Mouse (Mus musculus) spleen, adult 2 months (tissue): Measurements from ENCODE around the gene Xpo4. TPM values are rescaled to one million over a fixed set of nuclear protein-coding genes. Genes with fewer than 3 reads are reported as not detected.

Experiments used
- DNase-seq, 2 experiments: peaks; one replicate each; pipeline versions ENCODE4 v3.0.0 to v3.0.0-alpha.2; 2012 to 2021; ENCODE audit warnings: low spot score in 2 of 2, low read depth in 1 of 2
- H3K27ac ChIP-seq: fragments of 200-500 bp; 2 replicates; pipeline ENCODE4 v1.5.1; 2012; ENCODE audit warnings: low read length, inconsistent platforms; ENCODE audit not compliant: insufficient read depth
- H3K27me3 ChIP-seq: fragments of 200-500 bp; 2 replicates; pipeline ENCODE4 v1.6.1; 2012; ENCODE audit warnings: mild to moderate bottlenecking, moderate library complexity, low read length, inconsistent platforms; ENCODE audit not compliant: control insufficient read depth, insufficient read depth
- H3K36me3 ChIP-seq: fragments of 200-500 bp; 2 replicates; pipeline ENCODE4 v1.6.1; 2012; ENCODE audit warnings: mild to moderate bottlenecking, low read length, inconsistent platforms; ENCODE audit not compliant: control insufficient read depth, insufficient read depth
- H3K4me1 ChIP-seq: fragments of 200-500 bp; 2 replicates; pipeline ENCODE4 v1.6.1; 2011; ENCODE audit warnings: inconsistent platforms; ENCODE audit not compliant: control insufficient read depth, insufficient read depth, insufficient read length
- H3K4me3 ChIP-seq: fragments of 200-500 bp; 2 replicates; pipeline ENCODE4 v1.5.1; 2011; ENCODE audit warnings: mild to moderate bottlenecking, inconsistent platforms; ENCODE audit not compliant: insufficient read depth, insufficient read length; ENCODE audit errors: extremely low read depth
- CTCF ChIP-seq: fragments of 200-500 bp; IDR thresholded peaks from 2 replicates; pipeline ENCODE4 v1.5.1; 2011; ENCODE audit warnings: mild to moderate bottlenecking, inconsistent platforms; ENCODE audit not compliant: insufficient read depth, insufficient read length, insufficient replicate concordance; ENCODE audit errors: extremely low read depth
- POLR2A ChIP-seq: fragments of 200-500 bp; IDR thresholded peaks from 2 replicates; pipeline ENCODE4 v1.6.1; 2011; ENCODE audit warnings: low read depth, low read length, inconsistent platforms
- WGBS: fragments of 180-500 bp; shearing (Covaris S2); methylation state at CpG from one replicate; pipeline ENCODE4 v1.1.7; 2018; 5-methylcytosine and 5-hydroxymethylcytosine counted together
- polyA plus RNA-seq: library from polyadenylated mRNA; depleted of rRNA; stranded (reverse); fragments of >200 nt; gene quantifications from 2 replicates; pipeline ENCODE4 v1.2.3, GENCODE M21; 2012; rRNA removed

Xpo4 gene
- polyA plus RNA-seq, 1 experiment, result 2.4 TPM

DNA sequence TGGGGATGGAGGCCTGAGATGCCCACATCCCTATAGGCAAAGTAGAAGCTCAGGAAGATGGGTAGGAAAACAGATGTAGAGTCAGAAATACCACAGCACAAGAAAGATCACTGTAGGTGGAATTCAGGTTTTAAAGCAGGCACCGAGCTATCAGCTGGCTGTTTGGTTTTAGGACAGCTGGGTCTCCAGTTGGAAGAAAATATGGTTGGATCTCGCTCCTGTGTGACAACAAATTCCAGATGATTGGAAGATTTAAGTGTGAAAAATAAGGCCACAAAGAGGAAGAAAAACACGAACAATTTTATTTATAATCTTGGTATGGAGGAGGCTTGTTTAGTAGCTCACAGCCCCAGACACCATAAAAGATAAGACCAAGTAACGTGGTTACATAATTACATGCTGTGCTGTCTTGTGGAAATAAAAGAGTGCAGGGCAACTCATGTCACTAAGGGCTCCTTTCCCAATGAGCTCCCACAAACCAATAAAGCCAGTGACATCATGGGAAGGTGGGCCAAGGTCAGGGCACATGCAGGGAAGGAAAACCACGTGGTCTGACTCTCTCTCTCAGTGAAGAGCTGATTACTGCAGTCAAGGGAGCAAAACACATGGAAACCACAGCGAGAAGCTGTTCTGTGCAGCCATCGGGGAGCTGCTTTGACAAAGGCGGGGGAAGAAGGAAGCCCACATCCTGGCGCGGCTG, 136.0 kb downstream of the Xpo4 start:
- Histone ChIP-seq H3K36me3 (no peaks in the 10 kb centered on the region), H3K4me1 (peaks cover 4% of the 10 kb centered on the region), H3K27ac (no peak overlapping the region), H3K4me3 (no peak overlapping the region), H3K27me3 (peaks cover 18% of the 10 kb centered on the region)
- WGBS, result 29% methylated on average over 10 of the region's 10 CpGs
- no peak for DNase-seq
- no peak for TF ChIP-seq POLR2A
- no peak for TF ChIP-seq CTCF

DNA sequence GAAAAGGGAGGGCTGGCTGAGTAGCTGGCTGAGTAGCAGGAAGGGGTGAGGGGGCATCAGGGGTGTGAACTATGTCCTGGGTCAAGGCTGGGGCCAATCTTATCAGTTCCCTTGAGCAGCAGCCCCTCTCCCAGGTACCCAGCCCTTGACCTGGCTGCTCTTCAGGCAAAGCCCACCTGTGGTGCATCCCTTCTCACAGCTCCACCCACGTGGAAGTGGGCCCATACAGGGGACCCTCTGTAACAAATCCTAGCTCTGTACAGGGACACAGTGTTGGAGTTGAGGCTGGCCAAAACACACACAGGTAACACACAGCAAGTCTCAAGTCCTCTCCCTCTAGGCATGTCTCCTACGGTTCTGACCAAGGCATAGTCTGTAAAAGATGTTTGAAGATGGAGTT, 137.6 kb downstream of the Xpo4 start:
- WGBS, result 66% methylated on average over 2 of the region's 2 CpGs

More for the DNA sequence above, 137.6 kb downstream of the Xpo4 start:
- no peak overlapping the region for H3K27ac ChIP-seq
- H3K27me3 ChIP-seq, result peaks cover 21% of the 10 kb centered on the region
- H3K36me3 ChIP-seq, result no peaks in the 10 kb centered on the region
- peaks cover 4% of the 10 kb centered on the region for H3K4me1 ChIP-seq
- no peak for DNase-seq
- H3K4me3 ChIP-seq, result no peak overlapping the region
- TF ChIP-seq POLR2A (no peak), CTCF (no peak)

Other genes starting within 250 kb of the Xpo4 start
- gene Ift88, start 241.4 kb downstream of the Xpo4 start, polyA plus RNA-seq, result 0.50 and 0.62 TPM in 2 replicates
- 0.90 and 1.4 TPM in 2 replicates for gene Il17d, start 140.7 kb downstream of the Xpo4 start, polyA plus RNA-seq
- 6.4 and 7.8 TPM in 2 replicates for gene Eef1akmt1, start 93.8 kb downstream of the Xpo4 start, polyA plus RNA-seq
- 3.9 TPM in 1 of 2 replicates, not detected in the other for gene Gm49361, start 80.7 kb upstream of the Xpo4 start, polyA plus RNA-seq
- 35.2 and 47.3 TPM in 2 replicates for gene Lats2, start 93.0 kb upstream of the Xpo4 start, polyA plus RNA-seq
- gene Sap18, start 132.8 kb upstream of the Xpo4 start, polyA plus RNA-seq, result 3.5 and 6.2 TPM in 2 replicates
- 0.84 and 0.85 TPM in 2 replicates for gene Ska3, start 160.8 kb upstream of the Xpo4 start, polyA plus RNA-seq
- gene Mrpl57, start 160.8 kb upstream of the Xpo4 start, polyA plus RNA-seq, result 33.4 and 41.8 TPM in 2 replicates
- 4.3 and 5.1 TPM in 2 replicates for gene Zdhhc20, start 224.8 kb upstream of the Xpo4 start, polyA plus RNA-seq